Mouse (Mus musculus): ENCODE data around the gene Nr1d2.
"Not testable (repeated sequence)": the region's sequence is repeated elsewhere in the genome, so short reads cannot be mapped to it uniquely, and the experiment has no call there.

- TF ChIP-seq CTCF (conservative IDR thresholded peaks at IDR 0.05; ENCODE audit: insufficient read depth, insufficient read length, low read depth, low read length); POLR2A (IDR thresholded peaks at IDR 0.05; ENCODE audit: low read depth, low read length): not testable (repeated sequence)
Observed at GRCm38 (mm10) chr14:18177531-18177930, 61.4 kb downstream of the Nr1d2 start.
